Mouse (Mus musculus) brain, embryonic 14.5 days (tissue): ENCODE measurements around the gene Tnfaip2. TPM values are rescaled to one million over a fixed set of nuclear protein-coding genes. Genes with fewer than 3 reads are reported as not detected.

Experiments used
- DNase-seq: peaks from one replicate; pipeline ENCODE4 v3.0.0-alpha.2; 2011; ENCODE audit warnings: low read depth
- CTCF ChIP-seq: fragments of 200-500 bp; IDR thresholded peaks from 2 replicates; pipeline ENCODE4 v1.5.1; 2012; ENCODE audit warnings: inconsistent platforms, mild to moderate bottlenecking, moderate library complexity, borderline replicate concordance; ENCODE audit not compliant: insufficient read depth, insufficient read length; ENCODE audit errors: extremely low read depth
- POLR2A ChIP-seq: fragments of 200-500 bp; IDR thresholded peaks from 2 replicates; pipeline ENCODE4 v1.6.1; 2012; ENCODE audit warnings: mild to moderate bottlenecking, inconsistent platforms, borderline replicate concordance; ENCODE audit not compliant: poor library complexity, insufficient read depth, insufficient read length, severe bottlenecking; ENCODE audit errors: extremely low read depth
- polyA plus RNA-seq: library from polyadenylated mRNA; depleted of rRNA; stranded (reverse); fragments of >200 nt; gene quantifications from 2 replicates; pipeline ENCODE4 v1.2.3, GENCODE M21; 2012; rRNA removed

Tnfaip2 gene
- polyA plus RNA-seq, 1 experiment = 1.6 TPM

- TF ChIP-seq POLR2A (no peak), CTCF (no peak)
- DNase-seq = no peak
These were observed 52.7 kb downstream of the Tnfaip2 start for GRCm38 (mm10) chr12:111494931-111495330.

GRCm38 (mm10) chr12:111497076-111497475 is 54.8 kb downstream of the Tnfaip2 start:
- TF ChIP-seq CTCF (peak; percentile 45; the same call in 1 of the 2 replicates), POLR2A (no peak)
- DNase-seq = no peak

GRCm38 (mm10) chr12:111499617-111500016 is 57.3 kb downstream of the Tnfaip2 start:
- peak; percentile 77 for DNase-seq
- no peak for TF ChIP-seq POLR2A

DNA sequence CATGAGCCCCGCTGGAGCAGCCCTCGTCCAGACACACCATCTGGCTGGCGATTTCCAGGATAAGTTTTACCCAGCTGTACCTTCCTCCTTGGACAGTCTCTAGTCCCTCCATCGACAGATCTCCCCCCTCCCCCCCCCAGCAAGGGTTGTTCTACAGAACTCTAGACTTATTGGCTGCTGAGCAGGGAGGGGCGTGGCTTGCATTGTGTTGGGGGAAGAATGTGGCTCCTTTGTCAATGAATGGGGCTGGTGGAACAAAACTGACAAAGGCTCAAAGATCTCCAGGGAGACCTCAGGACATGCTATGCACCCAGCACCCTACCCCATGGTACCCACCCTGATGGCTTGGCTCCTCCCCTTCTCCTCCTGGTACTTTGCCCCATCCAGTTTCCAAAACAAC is 58.5 kb downstream of the Tnfaip2 start:
- TF ChIP-seq POLR2A (no peak), CTCF (no peak)
- DNase-seq = peak; percentile 80

DNA sequence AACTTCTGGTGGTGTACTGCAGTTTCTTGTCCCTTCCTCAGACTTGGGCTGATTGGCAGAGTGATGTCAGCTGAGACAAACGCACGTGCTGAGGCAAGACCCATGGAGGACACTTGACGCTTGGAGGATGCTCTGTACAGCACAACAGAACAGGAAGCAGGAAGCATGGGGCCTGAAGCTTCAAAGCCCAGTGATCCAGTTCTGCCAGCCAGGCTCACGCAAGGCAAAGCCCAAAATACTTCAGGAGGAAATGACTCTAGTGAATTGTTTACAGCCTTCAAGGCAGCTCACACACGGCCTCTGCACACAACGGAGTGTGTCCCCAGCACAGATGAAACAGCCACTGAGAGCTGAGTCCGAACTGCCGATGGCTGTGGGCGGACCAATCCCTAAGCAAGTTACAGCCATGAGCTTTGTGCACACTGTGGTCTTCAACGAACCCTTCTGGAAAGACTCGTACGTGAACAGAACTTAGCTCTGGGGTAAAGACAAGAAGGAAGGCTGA is 60.8 kb downstream of the Tnfaip2 start:
- DNase-seq = no peak
- TF ChIP-seq POLR2A (no peak), CTCF (no peak)

DNA sequence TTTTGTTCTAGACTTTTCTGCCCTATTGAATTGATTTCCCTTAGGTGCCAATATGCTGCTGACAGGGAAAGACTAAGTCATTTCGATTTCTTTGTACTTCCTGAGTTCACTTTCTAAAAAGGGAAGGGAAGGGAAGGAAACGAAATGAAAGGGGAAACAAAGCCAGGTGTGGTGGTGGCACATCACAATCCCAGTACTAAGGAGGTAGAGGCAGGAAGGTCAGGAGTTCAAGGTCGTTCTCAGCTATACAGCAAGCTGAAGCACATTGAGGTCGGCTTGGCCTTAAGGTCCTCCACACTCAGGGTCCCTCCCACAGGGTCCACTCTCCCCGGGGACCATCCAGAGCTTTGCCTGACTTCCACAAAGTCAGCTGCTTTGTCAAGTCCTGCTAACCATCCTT is 61.3 kb downstream of the Tnfaip2 start:
- TF ChIP-seq CTCF (no peak), POLR2A (no peak)
- DNase-seq = no peak

Other genes starting within 250 kb of the Tnfaip2 start
- 6.7 and 7.9 TPM in 2 replicates for gene Amn, start 171.4 kb upstream of the Tnfaip2 start, polyA plus RNA-seq
- gene Cdc42bpb, start 64.8 kb upstream of the Tnfaip2 start, polyA plus RNA-seq = 236 and 250 TPM in 2 replicates
- gene Lbhd2, start 35.7 kb upstream of the Tnfaip2 start, polyA plus RNA-seq = 0.46 and 0.93 TPM in 2 replicates
- gene Exoc3l4, start 25.5 kb upstream of the Tnfaip2 start, polyA plus RNA-seq = 3.5 and 3.9 TPM in 2 replicates
- gene Gm266, start 43.4 kb downstream of the Tnfaip2 start, polyA plus RNA-seq = 2.3 and 2.7 TPM in 2 replicates
- 147 and 167 TPM in 2 replicates for gene Eif5, start 95.5 kb downstream of the Tnfaip2 start, polyA plus RNA-seq
- 100 and 112 TPM in 2 replicates for gene Mark3, start 132.1 kb downstream of the Tnfaip2 start, polyA plus RNA-seq
- 1,393 and 1,883 TPM in 2 replicates for gene Ckb, start 229.9 kb downstream of the Tnfaip2 start, polyA plus RNA-seq
- 21.9 and 27.9 TPM in 2 replicates for gene Trmt61a, start 235.6 kb downstream of the Tnfaip2 start, polyA plus RNA-seq